Mouse (Mus musculus) CD4-positive helper T cell, adult 2 months (primary cell): Measurements from ENCODE around the gene Eml4.

Experiments
- DNase-seq: peaks from one replicate; pipeline ENCODE4 v3.0.0-alpha.2; 2012; ENCODE audit warnings: low read depth, missing footprints, low spot score

Gene Eml4

DNA sequence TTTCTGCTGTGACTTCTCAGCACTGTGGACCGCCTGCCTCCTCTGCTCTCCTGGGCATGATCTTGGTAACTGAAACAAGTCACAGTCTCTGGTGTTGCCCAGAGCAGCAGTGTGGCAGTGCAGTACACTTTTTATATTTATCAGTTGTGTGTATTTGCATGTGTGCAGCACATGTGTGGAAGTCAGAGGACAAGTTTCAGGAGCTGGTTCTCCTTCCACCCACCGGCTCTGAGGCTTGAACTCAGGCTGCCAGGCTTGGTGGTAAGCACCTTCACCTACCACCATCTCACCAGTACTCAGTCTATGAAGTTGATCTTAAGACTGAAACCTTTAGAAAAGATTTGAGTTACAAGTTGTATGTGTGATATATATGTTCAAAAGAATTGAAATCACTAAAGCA lies 28.6 kb downstream of the Eml4 start:
- DNase-seq: no peak

DNA sequence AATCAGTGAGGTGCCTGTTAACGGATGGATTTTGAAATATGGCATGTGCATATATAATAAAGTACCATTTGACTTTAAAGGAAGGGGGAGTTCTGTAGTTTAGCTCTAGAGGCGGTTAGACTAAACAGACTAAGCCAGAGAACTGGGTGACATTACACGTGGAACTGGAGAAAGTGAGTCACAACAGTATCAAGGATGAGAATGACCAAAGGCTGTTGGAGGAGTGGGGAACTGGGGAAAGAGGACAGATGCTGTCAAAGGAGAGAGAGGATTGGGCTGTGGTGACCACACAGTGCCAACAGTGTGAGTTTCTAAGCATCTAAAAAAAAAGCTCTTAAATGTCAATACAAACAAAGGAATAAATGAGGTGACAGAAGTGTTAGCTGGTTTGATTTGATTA lies 29.1 kb downstream of the Eml4 start:
- DNase-seq: no peak

GRCm38 (mm10) chr17:83382752-83383151 lies 32.0 kb downstream of the Eml4 start:
- no peak for DNase-seq

DNA sequence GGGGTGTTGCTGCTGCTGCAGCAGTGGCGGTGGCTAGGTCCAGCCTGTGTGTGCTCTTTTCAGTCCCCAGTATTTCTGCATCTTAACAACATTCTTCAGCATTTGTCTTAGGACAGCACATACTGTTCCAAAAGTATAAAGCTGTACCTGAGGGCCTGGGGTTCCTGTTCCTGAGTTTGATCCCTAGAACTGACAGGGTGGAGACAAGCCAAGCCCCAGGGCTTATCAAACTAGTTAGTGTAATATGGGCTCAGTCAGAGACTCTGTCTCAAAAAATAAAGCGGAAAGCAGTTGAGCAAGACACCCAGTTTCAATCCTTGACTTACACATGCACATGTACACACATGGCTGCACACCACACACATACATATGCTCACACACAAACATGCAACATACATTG lies 34.2 kb downstream of the Eml4 start:
- no peak for DNase-seq

- no peak for DNase-seq
Measured at GRCm38 (mm10) chr17:83387161-83387560, 36.4 kb downstream of the Eml4 start.

- DNase-seq: peak; percentile 18
Measured at GRCm38 (mm10) chr17:83394013-83394412, 43.3 kb downstream of the Eml4 start.

GRCm38 (mm10) chr17:83397571-83398100 lies 46.9 kb downstream of the Eml4 start:
- DNase-seq: peak; percentile 71

DNA sequence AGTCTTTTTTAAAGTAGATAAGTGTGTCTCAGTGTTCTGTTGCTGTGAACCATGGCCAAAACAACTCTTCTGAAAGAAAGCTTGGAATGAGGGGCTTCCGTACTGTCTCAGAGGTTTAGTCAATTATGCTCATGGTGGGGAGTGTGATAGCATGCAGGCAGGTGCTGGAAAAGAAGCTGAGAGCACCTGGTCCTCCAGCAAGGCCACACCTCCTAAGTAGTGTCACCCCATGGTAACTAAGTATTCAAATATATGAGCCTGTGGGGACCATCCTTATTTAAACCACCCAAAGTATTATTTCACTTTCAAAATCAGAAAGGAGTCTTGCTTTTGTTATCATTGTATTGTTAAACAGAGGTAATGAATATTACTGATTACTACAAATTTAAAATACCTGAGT lies 48.0 kb downstream of the Eml4 start:
- DNase-seq: no peak

- no peak for DNase-seq
Measured at GRCm38 (mm10) chr17:83430607-83431006, 79.9 kb downstream of the Eml4 start.

GRCm38 (mm10) chr17:83443406-83443805 lies 92.7 kb downstream of the Eml4 start:
- no peak for DNase-seq

GRCm38 (mm10) chr17:83449583-83449982 lies 98.9 kb downstream of the Eml4 start:
- DNase-seq: no peak

- no peak for DNase-seq
Measured at GRCm38 (mm10) chr17:83451367-83451766, 100.6 kb downstream of the Eml4 start.

DNA sequence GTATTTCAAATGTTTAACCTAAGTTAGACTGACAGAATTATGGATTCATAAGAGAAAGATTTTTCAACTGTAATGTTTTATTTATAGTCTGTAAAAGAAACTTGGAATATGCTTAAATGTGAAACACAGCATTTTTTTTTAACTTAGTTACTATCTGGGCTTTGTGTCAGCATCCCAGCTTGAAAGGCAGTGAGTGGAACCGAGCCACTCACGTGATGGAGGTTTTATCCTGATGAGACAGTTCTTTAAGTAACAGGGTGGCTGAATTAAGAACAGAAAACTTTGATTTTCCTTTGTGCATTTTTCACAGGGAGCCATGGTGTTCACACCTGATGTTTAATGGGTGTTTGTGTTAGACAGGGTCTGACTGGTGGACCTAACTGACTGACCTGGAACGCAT lies 101.1 kb downstream of the Eml4 start:
- DNase-seq: no peak

GRCm38 (mm10) chr17:83452451-83452850 lies 101.7 kb downstream of the Eml4 start:
- no peak for DNase-seq

DNA sequence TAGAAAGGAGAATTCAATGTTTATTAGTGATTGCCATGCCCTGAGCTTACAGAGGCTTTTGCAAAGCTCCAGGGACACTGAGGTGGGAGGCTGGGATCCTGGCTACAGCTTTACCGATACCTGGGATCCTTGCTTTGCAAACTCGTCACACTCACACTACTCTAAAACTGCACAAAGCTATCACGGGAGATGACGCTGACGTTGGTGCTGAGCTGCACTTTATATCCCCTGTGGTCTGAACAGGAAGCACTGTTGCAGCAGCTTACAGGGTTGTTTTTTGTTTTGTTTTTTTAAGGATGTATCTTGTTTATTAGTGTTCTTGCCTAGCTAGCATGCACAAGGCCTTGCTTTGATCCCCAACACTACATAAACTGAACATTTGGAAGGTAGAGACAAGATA lies 102.9 kb downstream of the Eml4 start:
- DNase-seq: peak; percentile 40

GRCm38 (mm10) chr17:83457271-83457670 lies 106.5 kb downstream of the Eml4 start:
- peak; percentile 56 for DNase-seq

DNA sequence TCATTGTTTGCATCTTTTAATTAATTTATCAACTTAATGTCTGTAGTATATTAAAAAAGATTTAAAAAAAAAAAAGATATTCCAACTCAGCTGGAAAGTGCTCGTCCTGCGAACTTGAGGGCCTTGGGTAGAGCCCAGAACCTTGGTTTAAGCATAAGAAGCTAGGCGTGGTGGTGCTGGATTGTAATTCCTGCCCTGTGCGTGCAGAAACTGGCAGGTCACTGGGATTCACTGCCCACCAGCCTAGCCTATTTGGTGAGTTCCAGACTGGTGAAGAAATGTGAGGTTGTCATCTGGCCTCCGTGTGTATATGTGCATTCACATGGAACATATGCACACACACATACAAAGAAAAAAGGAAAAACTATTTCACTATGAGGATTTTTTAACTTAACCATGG lies 115.2 kb downstream of the Eml4 start:
- DNase-seq: no peak

DNA sequence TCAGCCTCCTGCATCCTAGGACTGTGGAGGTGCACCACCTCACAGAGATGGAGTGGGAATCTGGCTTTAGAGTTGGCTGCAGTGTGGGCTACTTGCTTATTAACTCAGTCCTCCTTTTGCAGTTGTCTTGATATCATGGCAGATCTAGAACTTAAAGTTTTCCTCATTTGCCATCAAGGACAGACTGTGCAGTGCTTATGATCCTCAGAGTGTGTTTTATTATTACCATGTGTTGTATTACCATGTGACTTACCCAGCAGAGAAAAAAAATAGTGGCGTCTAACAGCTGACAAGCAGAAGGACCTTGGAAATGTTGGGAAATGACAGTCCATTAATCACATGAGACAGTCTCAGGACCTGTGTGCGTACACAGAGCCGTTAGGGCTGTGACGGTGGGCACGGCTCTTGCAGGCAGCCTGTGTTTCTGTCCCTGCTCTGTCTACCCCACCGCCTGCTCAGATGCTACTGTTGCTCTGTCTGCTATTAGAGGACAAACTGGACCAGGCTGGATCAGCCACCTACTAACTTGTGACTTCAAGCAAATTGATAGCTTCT lies 116.0 kb downstream of the Eml4 start:
- DNase-seq: no peak

GRCm38 (mm10) chr17:83469586-83469985 lies 118.9 kb downstream of the Eml4 start:
- DNase-seq: no peak

GRCm38 (mm10) chr17:83477089-83477488 lies 126.4 kb downstream of the Eml4 start:
- no peak for DNase-seq

DNA sequence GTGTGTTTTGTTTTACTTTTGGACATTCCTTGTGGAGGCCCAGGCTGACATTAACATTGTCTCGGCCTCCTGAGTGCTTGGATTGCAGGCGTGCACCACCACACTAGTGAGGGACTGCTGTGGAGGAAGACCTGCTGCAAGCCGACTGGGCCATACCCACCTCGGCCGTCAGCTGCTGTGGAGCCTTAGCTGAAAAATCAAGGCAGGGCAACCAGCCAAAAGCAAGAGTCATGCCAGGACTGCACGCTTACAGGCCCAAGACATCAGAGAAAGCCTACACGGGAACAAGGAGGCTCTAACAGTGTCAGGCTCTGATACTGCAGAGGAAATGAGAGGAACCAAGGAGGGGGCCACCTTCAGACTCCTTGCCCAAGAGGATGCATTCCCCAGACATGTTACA lies 130.8 kb downstream of the Eml4 start:
- no peak for DNase-seq

DNA sequence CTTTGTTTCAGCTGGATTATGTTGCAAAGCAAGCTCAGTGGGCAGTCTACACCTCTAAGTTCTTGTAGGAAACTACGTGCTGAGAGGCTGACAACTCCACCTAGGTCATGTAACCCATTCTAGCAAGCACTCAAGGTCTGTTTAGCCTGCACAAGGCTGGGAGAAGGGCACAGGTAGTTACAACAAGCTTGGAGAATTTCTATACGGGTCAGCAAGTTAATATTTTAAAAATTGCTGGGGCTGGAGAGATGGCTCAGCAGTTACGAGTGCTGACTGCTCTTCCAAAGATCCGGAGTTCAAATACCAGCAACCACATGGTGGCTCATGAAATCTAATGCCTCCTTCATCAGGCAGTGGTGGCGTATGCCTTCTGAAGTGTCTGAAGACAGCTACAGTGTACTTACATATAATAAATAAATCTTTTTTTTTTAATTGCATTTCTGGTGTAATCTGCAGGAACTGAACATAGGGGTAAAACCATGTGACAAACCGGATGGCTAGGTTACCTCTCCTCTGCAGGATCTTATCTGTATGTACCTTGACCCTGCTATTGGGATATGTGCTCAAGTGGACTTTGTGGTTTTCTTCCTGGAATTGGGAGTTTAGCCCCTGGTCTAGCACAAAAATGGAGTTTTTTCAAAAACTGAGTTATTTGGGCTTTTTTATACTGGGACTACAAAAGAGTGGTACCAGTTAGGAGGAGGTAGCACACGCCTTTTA lies 132.2 kb downstream of the Eml4 start:
- DNase-seq: no peak

- DNase-seq: peak; percentile 12
Measured at GRCm38 (mm10) chr17:83483784-83484183, 133.1 kb downstream of the Eml4 start.
